Mouse (Mus musculus): ENCODE measurements around the gene Tex14.

Gene Tex14

DNA sequence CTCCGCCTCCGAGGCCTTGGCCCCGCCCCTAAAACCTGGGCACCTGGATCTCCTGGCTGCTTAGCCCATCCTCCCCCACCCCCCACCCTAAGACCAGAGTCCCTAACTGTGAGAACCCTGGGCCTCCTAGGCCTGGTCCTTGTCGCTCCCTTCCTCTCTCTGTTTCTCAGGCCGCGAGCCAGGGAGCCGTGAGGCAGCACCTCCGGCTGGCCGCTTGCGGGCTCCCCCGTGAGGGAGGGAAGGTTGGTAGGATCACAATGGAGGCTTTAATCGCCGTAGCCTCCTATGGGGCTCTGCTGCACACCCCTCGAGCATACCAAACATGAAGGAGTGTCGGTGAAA is 187.5 kb downstream of the Tex14 start:
- no peak for DNase-seq (ENCODE audit: low spot score in 2 of 2)

DNA sequence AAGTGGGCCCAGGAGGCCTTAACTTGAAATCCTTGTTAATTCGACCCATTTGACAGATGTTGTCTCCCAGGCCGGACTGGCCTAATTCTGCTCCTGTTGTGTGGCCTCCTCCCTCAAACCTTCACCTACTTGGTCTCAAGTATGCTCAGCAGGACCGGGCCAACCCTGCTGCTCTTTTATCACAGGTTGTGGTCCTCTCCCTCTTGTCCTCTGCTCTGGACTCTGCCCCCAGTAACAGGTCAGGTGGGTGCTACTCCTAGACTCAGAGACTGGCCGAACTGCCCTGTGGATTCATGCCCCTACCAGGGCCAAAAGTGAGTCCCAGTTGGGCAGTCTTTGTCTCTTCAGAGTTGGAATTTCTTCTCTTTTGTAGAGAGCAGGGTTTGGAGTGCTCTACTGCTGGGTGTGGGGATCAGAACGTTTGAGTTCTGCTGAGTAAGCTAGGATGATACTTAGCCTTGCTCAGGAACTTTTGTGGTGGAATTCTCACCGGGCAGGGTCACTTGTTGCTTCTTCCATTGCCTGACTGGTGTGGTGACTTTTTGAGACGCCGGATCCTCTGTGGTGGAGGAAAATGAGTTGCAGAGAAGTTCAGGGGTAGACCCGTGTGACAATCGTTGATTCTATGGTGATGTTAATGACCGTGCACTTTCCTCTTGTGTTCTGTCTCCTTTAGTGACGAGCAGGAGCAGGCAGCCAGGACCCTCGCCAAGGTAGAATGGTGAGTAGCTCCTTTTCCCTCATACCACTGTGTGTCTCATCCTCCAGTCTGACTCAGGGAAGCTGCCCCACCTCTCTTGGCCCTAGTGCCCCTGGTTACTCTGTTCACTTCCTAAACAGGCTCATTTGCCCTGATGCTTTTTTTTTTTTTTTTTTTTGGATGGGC is 188.1 kb downstream of the Tex14 start:
- DNase-seq (ENCODE audit: low spot score in 2 of 2): no peak

DNA sequence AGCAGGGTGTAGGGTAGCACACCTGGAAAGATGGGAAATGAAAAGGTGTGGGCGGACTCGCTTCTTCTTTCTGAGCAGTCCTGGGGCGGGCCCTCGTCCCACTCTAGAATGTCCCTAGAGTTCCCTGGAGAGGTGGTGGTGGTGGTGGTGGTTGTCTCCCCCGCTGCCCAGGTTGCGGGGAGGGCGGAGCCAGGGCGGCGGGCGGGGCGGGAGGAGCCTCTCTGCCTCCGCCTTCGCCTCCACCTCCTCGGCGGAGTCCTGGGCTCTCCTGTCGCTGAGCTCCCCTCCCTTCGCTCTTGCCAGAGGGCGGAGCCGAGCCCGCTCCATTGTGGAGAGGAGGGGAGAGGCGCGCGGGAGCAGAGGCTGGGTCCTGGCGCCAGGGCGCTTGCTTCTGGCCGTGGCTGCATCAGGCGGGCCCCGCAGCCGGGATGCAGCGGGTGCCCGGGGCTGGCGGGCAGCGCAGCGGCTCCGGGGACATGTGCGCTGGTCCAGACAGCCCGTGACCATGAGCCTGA is 190.5 kb downstream of the Tex14 start:
- peak; percentile 75 to 81 for DNase-seq (ENCODE audit: low spot score in 2 of 2)

DNA sequence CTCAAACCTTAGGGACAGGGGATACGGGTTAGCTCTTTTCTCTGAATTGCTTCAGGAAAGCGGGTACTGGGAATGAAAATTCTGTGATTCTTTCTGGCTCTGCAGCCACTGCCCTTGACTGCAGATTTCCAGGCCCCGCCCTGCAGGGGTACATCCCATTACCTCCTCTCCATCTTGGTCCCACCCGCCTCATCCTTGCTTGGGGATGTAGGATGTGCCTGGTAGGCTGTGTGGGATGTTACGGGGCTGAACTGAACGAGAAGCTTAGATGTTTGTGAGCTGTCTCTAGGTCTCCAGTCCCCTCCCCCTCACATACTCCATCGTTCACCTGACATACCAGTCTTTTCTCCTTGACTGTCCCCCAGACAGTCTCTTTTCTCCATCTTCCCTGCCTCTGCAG is 191.1 kb downstream of the Tex14 start:
- DNase-seq (ENCODE audit: low spot score in 2 of 2): no peak

DNA sequence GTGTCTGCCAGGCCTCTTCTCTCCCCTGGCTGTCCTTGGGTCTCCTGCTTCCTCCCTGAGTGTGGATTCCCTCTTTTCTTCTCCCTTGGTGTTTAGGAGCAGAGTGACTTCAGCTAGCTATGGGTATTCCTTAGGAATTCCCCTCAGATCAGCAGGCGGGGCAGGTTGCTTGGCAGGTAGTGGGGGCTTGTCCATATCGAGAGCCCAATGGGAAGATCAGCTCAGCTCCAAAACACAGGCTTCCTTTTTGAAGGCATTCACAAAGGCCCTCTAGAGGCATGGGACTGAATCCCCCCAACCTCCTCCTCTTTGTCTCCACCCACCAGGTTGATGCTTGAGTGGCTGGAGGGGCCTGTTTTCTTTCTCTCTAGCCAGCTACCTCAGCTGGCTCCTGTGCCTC is 191.6 kb downstream of the Tex14 start:
- no peak for DNase-seq (ENCODE audit: low spot score in 2 of 2)

DNA sequence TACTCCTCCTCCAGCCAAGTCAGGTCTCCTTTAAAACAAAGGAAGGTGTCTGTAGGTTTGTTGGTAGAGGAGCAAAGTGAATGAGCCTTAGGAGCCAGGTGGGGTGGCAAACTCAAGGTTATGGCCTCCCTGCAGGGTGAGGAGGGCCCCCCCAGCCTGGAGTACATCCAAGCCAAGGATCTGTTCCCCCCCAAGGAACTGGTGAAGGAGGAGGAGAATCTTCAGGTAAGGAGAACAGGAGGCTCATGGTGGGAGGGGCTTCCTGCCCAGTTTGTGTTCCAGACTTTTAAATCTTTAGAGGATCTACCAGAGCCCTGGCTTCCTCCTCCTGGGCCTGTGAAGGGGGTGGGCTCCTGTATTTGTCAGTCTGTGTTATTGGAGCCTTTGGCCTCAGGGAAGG is 192.2 kb downstream of the Tex14 start:
- no peak for DNase-seq (ENCODE audit: low spot score in 2 of 2)

DNA sequence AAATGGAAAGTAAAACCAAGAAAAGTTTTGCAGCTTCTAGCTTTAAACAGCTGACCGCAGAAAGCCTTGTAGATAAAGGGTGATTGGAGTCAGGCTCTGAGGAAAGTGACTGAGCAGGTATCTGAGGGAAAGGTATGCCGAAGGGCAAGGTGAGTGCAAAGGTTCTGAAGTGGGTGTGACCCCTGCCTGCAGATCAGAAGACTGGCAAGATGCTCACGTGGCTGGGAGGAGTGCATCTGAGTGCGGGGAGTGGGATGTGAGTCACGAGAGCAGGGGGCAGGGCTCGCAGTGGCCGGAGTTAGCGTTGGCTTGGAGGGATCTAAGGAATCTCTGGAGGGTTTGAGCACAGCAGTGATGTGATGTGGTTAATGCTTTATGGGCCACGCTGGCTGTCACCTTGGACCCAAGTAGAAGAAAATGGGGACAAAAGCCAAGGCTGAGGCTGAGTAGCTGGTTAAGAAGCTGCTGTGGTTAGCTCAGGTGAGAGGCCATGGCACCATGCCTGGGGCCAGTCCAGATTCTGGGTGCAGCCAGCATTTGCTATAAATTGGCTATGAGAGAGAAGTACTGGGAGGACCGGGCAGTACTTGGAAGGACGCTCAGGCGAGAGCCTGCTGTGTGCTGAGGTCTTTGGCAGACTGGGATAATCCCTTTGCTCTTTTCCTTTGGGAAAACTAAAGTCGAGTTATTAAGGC is 194.7 kb downstream of the Tex14 start:
- DNase-seq (ENCODE audit: low spot score in 2 of 2): no peak

DNA sequence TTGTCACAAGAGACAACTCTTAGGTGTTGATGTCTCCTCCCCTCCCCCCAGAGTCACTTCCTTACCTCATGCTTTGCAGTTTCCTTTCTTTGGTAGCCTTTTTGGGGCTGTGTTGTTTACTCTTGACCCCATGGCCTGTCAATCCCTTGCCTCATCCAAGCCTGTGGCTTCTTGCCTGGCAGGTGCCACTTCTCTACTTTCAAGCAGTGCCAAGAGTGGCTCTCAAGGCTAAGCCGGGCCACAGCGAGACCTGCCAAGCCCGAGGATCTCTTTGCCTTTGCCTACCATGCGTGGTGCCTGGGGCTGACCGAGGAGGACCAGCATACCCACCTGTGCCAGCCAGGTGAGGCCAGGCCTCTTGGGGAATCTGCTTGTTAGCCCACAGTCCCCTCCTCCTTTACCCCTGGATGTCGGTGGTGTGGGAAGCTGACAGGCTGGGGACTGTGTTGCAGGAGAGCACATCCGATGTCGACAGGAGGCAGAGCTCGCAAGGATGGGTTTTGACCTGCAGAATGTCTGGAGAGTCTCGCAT is 195.5 kb downstream of the Tex14 start:
- DNase-seq (ENCODE audit: low spot score in 2 of 2): no peak

DNA sequence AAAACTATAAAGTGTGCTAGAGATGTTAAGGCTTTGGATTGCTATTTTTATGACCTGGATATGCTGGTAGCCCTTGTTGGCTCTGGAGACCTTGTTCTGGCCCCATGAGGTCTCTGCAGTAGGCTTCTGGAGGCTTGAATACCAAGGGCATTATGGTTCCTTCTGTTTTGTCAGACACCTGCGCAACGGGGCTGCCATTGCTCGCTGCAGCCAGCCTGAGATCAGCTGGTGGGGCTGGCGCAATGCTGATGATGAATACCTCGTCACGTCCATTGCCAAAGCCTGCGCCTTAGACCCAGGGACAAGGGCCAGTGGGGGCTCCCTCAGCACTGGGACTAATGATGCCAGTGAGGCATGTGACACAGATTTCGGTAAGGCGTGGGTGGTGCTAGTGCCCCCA is 197.4 kb downstream of the Tex14 start:
- no peak for DNase-seq (ENCODE audit: low spot score in 2 of 2)

DNA sequence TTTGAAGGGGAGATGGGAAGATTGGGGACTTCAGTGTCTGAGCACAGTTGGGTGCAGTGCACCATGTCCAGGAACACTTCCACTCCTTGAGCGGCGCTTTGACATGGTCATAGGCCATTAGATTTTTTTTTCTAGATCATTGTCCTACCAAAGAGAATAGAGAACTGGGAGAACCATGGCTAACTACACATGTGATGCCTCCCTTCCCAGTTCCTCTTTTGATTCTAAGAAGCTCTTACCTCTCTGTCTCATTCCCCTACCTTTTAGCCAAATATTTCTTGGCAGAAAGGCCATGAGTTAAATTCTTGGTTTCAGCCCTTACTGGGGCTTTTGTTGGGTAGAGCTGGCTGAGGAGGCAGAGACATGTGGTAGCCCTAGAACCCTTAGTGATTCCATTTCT is 198.7 kb downstream of the Tex14 start:
- DNase-seq (ENCODE audit: low spot score in 2 of 2): no peak

Measured in frontal cortex, postnatal 10 days (tissue).